ENCODE assay signal across 11 mouse cellular contexts in genomic region chr7:37564644-37565043, GRCm38 (mm10).
DNase-seq lines count a peak whose midpoint lies in the region; ATAC-seq lines count a peak whose summit lies in the region.
"Had no signal": no experiment of that assay in that cellular context is flagged by ENCODE, and none has a peak within 500 bp of the region (broad histone marks: within the 10 kb centered on the region; RNA-seq: fewer than 3 reads in every experiment).

No protein-coding gene starts in this region.

- ATAC-seq in lung, embryonic 16.5 days (ENCODE audit: low read depth), result no peak
- ATAC-seq in forebrain, embryonic 16.5 days, result no peak
- no peak for ATAC-seq in midbrain, embryonic 13.5 days
- no peak for ATAC-seq in stomach, embryonic 16.5 days (ENCODE audit: insufficient read depth, low FRiP score)
- ATAC-seq: activated CD4-positive, CD25-positive, alpha-beta regulatory T cell, adult 4 months had no signal

- peak overlapping the region; percentile 27 for H3K4me2 ChIP-seq in lung, embryonic 16.5 days (ENCODE audit: low read depth, low read length)
- peak overlapping the region; percentile 36 for H3K4me2 ChIP-seq in forebrain, embryonic 16.5 days (ENCODE audit: low read length)
- peak overlapping the region; percentile 22 for H3K4me2 ChIP-seq in midbrain, embryonic 13.5 days (replicated peaks)
- H3K4me2 ChIP-seq in stomach, embryonic 16.5 days (ENCODE audit: low read depth, low read length), result peak overlapping the region; percentile 19; the same call in 1 of the 2 replicates

- no peaks in the 10 kb centered on the region for H3K36me3 ChIP-seq in lung, embryonic 16.5 days (ENCODE audit: control insufficient read depth, insufficient read depth, low read length)
- H3K36me3 ChIP-seq in forebrain, embryonic 16.5 days (ENCODE audit: control insufficient read depth, insufficient read depth), result peaks cover 2% of the 10 kb centered on the region
- H3K36me3 ChIP-seq in midbrain, embryonic 13.5 days, result peaks cover 23% of the 10 kb centered on the region
- no peaks in the 10 kb centered on the region for H3K36me3 ChIP-seq in stomach, embryonic 16.5 days (ENCODE audit: control insufficient read depth, insufficient read depth, low read length)

- H3K27ac ChIP-seq in lung, embryonic 16.5 days (ENCODE audit: low read length), result peak overlapping the region; percentile 70
- 0 out of 2 replicates have a peak overlapping the region, but pooled peaks have one; percentile 27 for H3K27ac ChIP-seq in forebrain, embryonic 16.5 days (ENCODE audit: low read length)
- peak overlapping the region; percentile 68 for H3K27ac ChIP-seq in midbrain, embryonic 13.5 days
- H3K27ac ChIP-seq in stomach, embryonic 16.5 days (ENCODE audit: low read length), result peak overlapping the region; percentile 75; the same call in 1 of the 2 replicates

- H3K4me1 ChIP-seq in lung, embryonic 16.5 days (replicated peaks; ENCODE audit: control insufficient read depth, insufficient read depth, low read length), result peaks cover 30% of the 10 kb centered on the region
- peaks cover 60% of the 10 kb centered on the region for H3K4me1 ChIP-seq in forebrain, embryonic 16.5 days (replicated peaks; ENCODE audit: control insufficient read depth, insufficient read depth, low read length)
- H3K4me1 ChIP-seq in midbrain, embryonic 13.5 days (replicated peaks), result peaks cover 70% of the 10 kb centered on the region
- peaks cover 11% of the 10 kb centered on the region; the same call in 1 of the 2 replicates for H3K4me1 ChIP-seq in stomach, embryonic 16.5 days (ENCODE audit: control insufficient read depth, insufficient read depth, low read length)

- DNase-seq in lung, postnatal 14 days, result no peak
- DNase-seq in gastrocnemius, postnatal 4 days (ENCODE audit: low spot score in 2 of 2), result no peak
- no peak for DNase-seq in left cerebral cortex, adult 8-10 months (ENCODE audit: low spot score in 2 of 2)
- no peak for DNase-seq in adrenal gland, postnatal 10 days
- DNase-seq: layer of hippocampus, postnatal 36 days; right cerebral cortex, postnatal 25 days had no signal

- no peaks in the 10 kb centered on the region for H3K9me3 ChIP-seq in lung, embryonic 16.5 days (ENCODE audit: control insufficient read depth, low read length)
- H3K9me3 ChIP-seq in forebrain, embryonic 16.5 days (ENCODE audit: control insufficient read depth, low read length), result no peaks in the 10 kb centered on the region
- H3K9me3 ChIP-seq in midbrain, embryonic 13.5 days, result no peaks in the 10 kb centered on the region
- no peaks in the 10 kb centered on the region for H3K9me3 ChIP-seq in stomach, embryonic 16.5 days (replicated peaks; ENCODE audit: control insufficient read depth, low read length)

- WGBS in lung, embryonic 16.5 days, result 19% methylated on average over 10 of the region's 10 CpGs
- WGBS in forebrain, embryonic 16.5 days, result 5% methylated on average over 10 of the region's 10 CpGs
- 5% methylated on average over 10 of the region's 10 CpGs for whole genome bisulfite sequencing in midbrain, embryonic 13.5 days
- 30% methylated on average over 10 of the region's 10 CpGs for WGBS in stomach, embryonic 16.5 days

- H3K27me3 ChIP-seq in lung, embryonic 16.5 days (ENCODE audit: control insufficient read depth, insufficient read depth, low read depth, low read length), result no peaks in the 10 kb centered on the region
- no peaks in the 10 kb centered on the region for H3K27me3 ChIP-seq in forebrain, embryonic 16.5 days (replicated peaks; ENCODE audit: control insufficient read depth, insufficient read depth, low read length)
- no peaks in the 10 kb centered on the region for H3K27me3 ChIP-seq in midbrain, embryonic 13.5 days
- no peaks in the 10 kb centered on the region for H3K27me3 ChIP-seq in stomach, embryonic 16.5 days (ENCODE audit: control insufficient read depth, insufficient read depth, low read length)

- H3K9ac ChIP-seq in lung, embryonic 16.5 days (ENCODE audit: low read length), result 0 out of 2 replicates have a peak overlapping the region, but pooled peaks have one; percentile 9
- H3K9ac ChIP-seq in forebrain, embryonic 16.5 days (replicated peaks; ENCODE audit: low read depth, low read length), result 0 out of 2 replicates have a peak overlapping the region, but pooled peaks have one; percentile 23
- H3K9ac ChIP-seq in midbrain, embryonic 13.5 days (replicated peaks), result 0 out of 2 replicates have a peak overlapping the region, but pooled peaks have one; percentile 6
- H3K9ac ChIP-seq in stomach, embryonic 16.5 days (ENCODE audit: low read length), result no peak overlapping the region

- H3K4me3 ChIP-seq in lung, embryonic 16.5 days (ENCODE audit: low read length), result no peak overlapping the region
- no peak overlapping the region; the same call in 1 of the 2 replicates for H3K4me3 ChIP-seq in forebrain, embryonic 16.5 days (replicated peaks; ENCODE audit: low read length)
- no peak overlapping the region for H3K4me3 ChIP-seq in midbrain, embryonic 13.5 days (replicated peaks)
- no peak overlapping the region for H3K4me3 ChIP-seq in stomach, embryonic 16.5 days (replicated peaks; ENCODE audit: low read length)
